Mouse (Mus musculus) liver, adult 2 months (tissue): ENCODE data around the gene Camsap1.

ENCODE experiments used
- CTCF ChIP-seq: fragments of 200-500 bp; IDR thresholded peaks from 2 replicates; pipeline ENCODE4 v1.5.1; 2011; ENCODE audit warnings: low read depth, low read length, control low read depth
- POLR2A ChIP-seq: fragments of 200-500 bp; IDR thresholded peaks from 2 replicates; pipeline ENCODE4 v1.6.1; 2011; ENCODE audit warnings: low read length, control low read depth; ENCODE audit not compliant: insufficient read depth; ENCODE audit errors: extremely low read depth

DNA sequence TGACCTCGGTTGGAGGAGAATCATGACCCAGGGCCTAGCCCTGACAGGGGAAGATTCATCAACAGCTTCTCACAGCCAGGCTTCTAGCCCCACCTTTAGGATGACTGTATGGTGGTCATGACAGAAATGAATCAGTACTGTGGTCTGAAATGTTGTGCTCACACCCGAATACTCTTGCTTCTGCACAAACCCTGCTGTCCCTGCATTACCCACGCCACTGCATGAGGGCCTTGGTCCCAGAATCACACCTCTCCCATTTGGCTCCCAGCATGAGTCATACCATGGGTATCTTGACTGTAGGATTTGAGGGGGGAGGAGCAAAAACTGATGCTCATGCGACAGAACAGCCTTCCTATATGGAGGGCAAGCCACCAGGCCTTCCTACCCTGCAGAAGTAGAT, 68.9 kb downstream of the Camsap1 start:
- no peak for TF ChIP-seq CTCF
- no peak for TF ChIP-seq POLR2A
